Mouse (Mus musculus) E14TG2a.4 (cell line): ENCODE data around the gene Sys1.

Experiments
- CTCF ChIP-seq: conservative IDR thresholded peaks from 2 replicates; pipeline ENCODE4 v1.5.1; 2014; ENCODE audit warnings: low read length
- NANOG ChIP-seq: IDR thresholded peaks from 2 replicates; pipeline ENCODE4 v1.6.1; 2014; ENCODE audit warnings: borderline replicate concordance, low read length, mixed read lengths
- POU5F1 ChIP-seq: IDR thresholded peaks from 2 replicates; pipeline ENCODE4 v1.6.1; 2014; ENCODE audit warnings: low read length, borderline replicate concordance

DNA sequence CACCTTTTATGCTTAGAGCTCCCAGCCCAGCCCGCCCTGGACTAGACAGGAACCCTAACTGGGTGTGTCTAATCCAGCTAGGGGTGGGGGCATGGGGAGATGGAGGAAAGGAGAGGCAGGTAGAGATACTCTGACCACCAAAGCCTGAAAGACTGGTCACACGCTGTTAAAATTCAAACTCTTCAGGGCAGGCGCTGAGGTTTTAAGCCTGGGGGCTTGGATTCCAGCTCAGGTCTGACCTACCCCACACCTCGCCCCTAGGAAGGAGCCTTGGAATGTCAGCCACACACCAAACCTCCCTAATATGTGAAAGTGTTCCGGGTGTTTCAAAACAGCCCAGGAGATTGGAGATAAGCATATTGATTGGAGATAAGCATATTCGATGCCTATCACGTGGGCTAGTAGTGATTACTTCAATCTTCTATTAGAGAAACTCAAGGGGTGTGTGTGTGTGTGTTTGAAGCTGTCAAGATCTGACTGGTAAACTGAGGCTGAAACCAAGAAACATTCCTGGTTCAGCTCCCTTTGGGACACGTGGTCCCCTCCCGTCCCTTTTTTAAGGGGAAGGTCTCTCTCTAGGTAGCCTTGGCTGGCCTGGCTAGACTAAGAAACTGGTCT lies 23.4 kb upstream of the Sys1 start:
- TF ChIP-seq CTCF (no peak), NANOG (no peak), POU5F1 (no peak)
